Mouse (Mus musculus) kidney, postnatal 14 days (tissue): ENCODE data around the gene Ugt1a10.

Source experiments
- DNase-seq: peaks from one replicate; pipeline ENCODE4 v3.0.0; 2022; ENCODE audit warnings: mixed read lengths

Gene Ugt1a10

GRCm38 (mm10) chr1:88233421-88234247 is 178.4 kb downstream of the Ugt1a10 start:
- DNase-seq = no peak

GRCm38 (mm10) chr1:88234248-88234610 is 179.0 kb downstream of the Ugt1a10 start:
- DNase-seq = no peak

GRCm38 (mm10) chr1:88234646-88235045 is 179.5 kb downstream of the Ugt1a10 start:
- DNase-seq = no peak

GRCm38 (mm10) chr1:88235046-88235893 is 180.1 kb downstream of the Ugt1a10 start:
- DNase-seq = no peak

- no peak for DNase-seq
Observed at GRCm38 (mm10) chr1:88235894-88236415, 180.8 kb downstream of the Ugt1a10 start.

- no peak for DNase-seq
Observed at GRCm38 (mm10) chr1:88237311-88237710, 182.1 kb downstream of the Ugt1a10 start.

- no peak for DNase-seq
Observed at GRCm38 (mm10) chr1:88238771-88239170, 183.6 kb downstream of the Ugt1a10 start.

- no peak for DNase-seq
Observed at GRCm38 (mm10) chr1:88240072-88240471, 184.9 kb downstream of the Ugt1a10 start.

- DNase-seq = no peak
Observed at GRCm38 (mm10) chr1:88240579-88240978, 185.4 kb downstream of the Ugt1a10 start.

GRCm38 (mm10) chr1:88243861-88244260 is 188.7 kb downstream of the Ugt1a10 start:
- DNase-seq = no peak

- no peak for DNase-seq
Observed at GRCm38 (mm10) chr1:88245881-88246280, 190.7 kb downstream of the Ugt1a10 start.

GRCm38 (mm10) chr1:88246386-88246785 is 191.2 kb downstream of the Ugt1a10 start:
- no peak for DNase-seq

GRCm38 (mm10) chr1:88247660-88248059 is 192.5 kb downstream of the Ugt1a10 start:
- DNase-seq = no peak

- DNase-seq = no peak
Observed at GRCm38 (mm10) chr1:88248658-88249057, 193.5 kb downstream of the Ugt1a10 start.

GRCm38 (mm10) chr1:88249596-88249995 is 194.4 kb downstream of the Ugt1a10 start:
- no peak for DNase-seq

GRCm38 (mm10) chr1:88250023-88250422 is 194.8 kb downstream of the Ugt1a10 start:
- no peak for DNase-seq

GRCm38 (mm10) chr1:88253106-88253505 is 197.9 kb downstream of the Ugt1a10 start:
- DNase-seq = no peak

GRCm38 (mm10) chr1:88253540-88253939 is 198.4 kb downstream of the Ugt1a10 start:
- DNase-seq = no peak

GRCm38 (mm10) chr1:88254793-88255465 is 199.7 kb downstream of the Ugt1a10 start:
- no peak for DNase-seq

GRCm38 (mm10) chr1:88255466-88255857 is 200.3 kb downstream of the Ugt1a10 start:
- DNase-seq = no peak

GRCm38 (mm10) chr1:88255989-88256754 is 201.0 kb downstream of the Ugt1a10 start:
- DNase-seq = no peak
